Mouse (Mus musculus) midbrain, embryonic 13.5 days (tissue): ENCODE measurements around the gene Zdhhc1. TPM values are rescaled to one million over a fixed set of nuclear protein-coding genes. Genes with fewer than 3 reads are reported as not detected.

Experiments
- ATAC-seq: fragments of 200-750 bp; cut with Nextera tagmentation; 2 replicates; pipeline ENCODE4 v1.8.0; 2017; ENCODE audit warnings: mild to moderate bottlenecking, moderate TSS enrichment, moderate library complexity
- H3K27ac ChIP-seq: fragments of 300-500 bp; sonication (generic); 2 replicates; pipeline ENCODE4 v1.5.1; 2015; ENCODE audit warnings: inconsistent platforms, mild to moderate bottlenecking, moderate library complexity
- H3K27me3 ChIP-seq: fragments of 300-500 bp; sonication (generic); 2 replicates; pipeline ENCODE4 v1.6.1; 2015; ENCODE audit warnings: mild to moderate bottlenecking, inconsistent platforms
- H3K36me3 ChIP-seq: fragments of 300-500 bp; sonication (generic); 2 replicates; pipeline ENCODE4 v1.6.1; 2015; ENCODE audit warnings: mild to moderate bottlenecking, inconsistent platforms
- H3K4me1 ChIP-seq: fragments of 300-500 bp; sonication (generic); replicated peaks from 2 replicates; pipeline ENCODE4 v1.6.1; 2015; ENCODE audit warnings: inconsistent platforms
- H3K4me2 ChIP-seq: fragments of 300-500 bp; sonication (generic); replicated peaks from 2 replicates; pipeline ENCODE4 v1.6.1; 2015; ENCODE audit warnings: moderate library complexity, mild to moderate bottlenecking, inconsistent platforms
- H3K4me3 ChIP-seq: fragments of 300-500 bp; sonication (generic); replicated peaks from 2 replicates; pipeline ENCODE4 v1.5.1; 2015; ENCODE audit warnings: mild to moderate bottlenecking, inconsistent platforms
- H3K9ac ChIP-seq: fragments of 300-500 bp; sonication (generic); replicated peaks from 2 replicates; pipeline ENCODE4 v1.6.1; 2015; ENCODE audit warnings: mild to moderate bottlenecking, inconsistent platforms
- H3K9me3 ChIP-seq: fragments of 300-500 bp; sonication (generic); 2 replicates; pipeline ENCODE4 v1.6.1; 2016; ENCODE audit warnings: mild to moderate bottlenecking, inconsistent platforms
- WGBS: fragments of 180-500 bp; shearing (Covaris S2); methylation state at CpG from one replicate; pipeline ENCODE4 v1.1.7; 2015; 5-methylcytosine and 5-hydroxymethylcytosine counted together
- polyA plus RNA-seq: library from polyadenylated mRNA; unstranded; fragments of >200 nt; fragmentation: Nextera tagmentation; extraction: Ambion mirVana; gene quantifications from 2 replicates; pipeline ENCODE4 v1.2.1, GENCODE M21; 2015

The Zdhhc1 gene
- polyA plus RNA-seq, 1 experiment from 2014 or later = 31.3 TPM

- peaks cover 21% of the 10 kb centered on the region for H3K36me3 ChIP-seq
- WGBS = 93% methylated on average over 27 of the region's 27 CpGs
- H3K4me3 ChIP-seq = no peak overlapping the region
- 0 out of 2 replicates have a peak overlapping the region, but pooled peaks have one; percentile 30 for H3K27ac ChIP-seq
- peaks cover 4% of the 10 kb centered on the region for H3K27me3 ChIP-seq
- H3K9me3 ChIP-seq = no peaks in the 10 kb centered on the region
- no peak for ATAC-seq
- no peak overlapping the region for H3K4me2 ChIP-seq
- peaks cover 67% of the 10 kb centered on the region for H3K4me1 ChIP-seq
- no peak overlapping the region for H3K9ac ChIP-seq
Measured at GRCm38 (mm10) chr8:105468002-105468720, 28.5 kb downstream of the Zdhhc1 start.

DNA sequence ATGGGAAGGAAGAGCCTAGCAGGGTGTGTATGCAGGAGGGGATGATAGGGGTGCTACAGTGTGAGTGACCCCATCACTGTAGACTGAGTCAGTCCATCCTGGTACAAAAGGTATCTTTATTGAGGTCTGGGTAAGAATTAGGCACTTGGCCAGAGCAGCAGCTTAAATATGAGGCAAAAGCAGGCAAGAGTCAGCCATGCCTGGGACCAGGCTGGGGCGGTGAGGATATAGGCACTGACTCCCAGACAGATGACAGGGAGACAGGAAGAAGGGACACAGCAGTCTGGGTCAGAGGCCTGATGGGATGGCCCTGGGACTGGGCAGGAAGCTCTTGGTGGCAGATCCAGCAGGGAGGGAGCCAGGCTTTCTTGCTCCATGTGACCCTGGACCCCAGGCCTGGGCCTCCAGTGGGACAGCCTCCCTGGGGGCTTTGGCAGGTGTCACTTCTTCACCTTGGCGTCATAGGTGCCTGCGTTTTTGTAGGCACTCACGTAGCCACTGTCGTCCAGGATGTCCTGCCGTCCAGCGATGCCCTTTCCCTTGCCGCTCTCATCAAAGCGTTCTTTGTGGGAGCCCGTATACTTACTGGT lies 29.2 kb downstream of the Zdhhc1 start:
- peak overlapping the region; percentile 56; the same call in 1 of the 2 replicates for H3K27ac ChIP-seq
- H3K36me3 ChIP-seq = peaks cover 21% of the 10 kb centered on the region
- H3K9me3 ChIP-seq = no peaks in the 10 kb centered on the region
- ATAC-seq = no peak
- H3K9ac ChIP-seq = no peak overlapping the region
- no peak overlapping the region for H3K4me3 ChIP-seq
- H3K4me2 ChIP-seq = no peak overlapping the region
- 96% methylated on average over 10 of the region's 10 CpGs for WGBS
- peaks cover 61% of the 10 kb centered on the region for H3K4me1 ChIP-seq
- H3K27me3 ChIP-seq = no peaks in the 10 kb centered on the region

DNA sequence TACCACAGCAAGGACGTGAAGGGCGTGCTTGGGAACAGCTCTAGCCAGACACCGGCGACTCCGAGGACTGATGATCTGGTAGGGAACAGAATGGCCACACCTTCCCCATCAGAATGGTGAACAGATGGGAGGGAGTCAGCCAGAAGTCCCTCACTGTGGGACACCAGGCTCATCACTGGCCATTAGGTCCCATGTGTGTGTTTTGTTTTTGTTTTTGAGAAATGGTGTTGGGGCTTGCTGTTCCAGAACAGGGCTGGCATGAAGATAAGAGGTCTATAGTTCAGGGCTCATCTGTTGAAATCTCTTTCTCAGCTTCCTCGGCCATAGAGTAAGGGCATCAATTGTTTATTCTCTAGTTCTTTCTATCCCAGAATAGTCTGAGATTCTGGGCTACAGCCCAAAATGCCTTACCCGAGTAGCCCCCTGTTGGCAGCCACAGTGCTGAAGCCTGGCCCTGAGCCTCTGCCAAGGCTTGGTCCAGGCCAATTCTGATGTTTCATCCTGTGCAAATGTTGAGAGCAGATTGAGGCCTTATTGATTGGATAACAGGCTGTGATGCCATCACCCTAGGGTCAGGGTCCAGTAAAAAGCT lies 29.9 kb downstream of the Zdhhc1 start:
- H3K4me3 ChIP-seq = no peak overlapping the region
- H3K4me1 ChIP-seq = peaks cover 55% of the 10 kb centered on the region
- H3K27ac ChIP-seq = peak overlapping the region; percentile 56; the same call in 1 of the 2 replicates
- H3K9ac ChIP-seq = no peak overlapping the region
- H3K36me3 ChIP-seq = peaks cover 21% of the 10 kb centered on the region
- ATAC-seq = no peak
- H3K27me3 ChIP-seq = no peaks in the 10 kb centered on the region
- no peak overlapping the region for H3K4me2 ChIP-seq
- 84% methylated on average over 7 of the region's 7 CpGs for WGBS
- H3K9me3 ChIP-seq = no peaks in the 10 kb centered on the region

- Histone ChIP-seq H3K4me1 (peaks cover 50% of the 10 kb centered on the region), H3K4me2 (no peak overlapping the region), H3K9ac (no peak overlapping the region), H3K27me3 (no peaks in the 10 kb centered on the region), H3K27ac (peak overlapping the region; percentile 51; the same call in 1 of the 2 replicates), H3K36me3 (peaks cover 21% of the 10 kb centered on the region), H3K4me3 (no peak overlapping the region), H3K9me3 (no peaks in the 10 kb centered on the region)
- WGBS = 86% methylated on average over 6 of the region's 6 CpGs
- no peak for ATAC-seq
Measured at GRCm38 (mm10) chr8:105466246-105466645, 30.5 kb downstream of the Zdhhc1 start.

DNA sequence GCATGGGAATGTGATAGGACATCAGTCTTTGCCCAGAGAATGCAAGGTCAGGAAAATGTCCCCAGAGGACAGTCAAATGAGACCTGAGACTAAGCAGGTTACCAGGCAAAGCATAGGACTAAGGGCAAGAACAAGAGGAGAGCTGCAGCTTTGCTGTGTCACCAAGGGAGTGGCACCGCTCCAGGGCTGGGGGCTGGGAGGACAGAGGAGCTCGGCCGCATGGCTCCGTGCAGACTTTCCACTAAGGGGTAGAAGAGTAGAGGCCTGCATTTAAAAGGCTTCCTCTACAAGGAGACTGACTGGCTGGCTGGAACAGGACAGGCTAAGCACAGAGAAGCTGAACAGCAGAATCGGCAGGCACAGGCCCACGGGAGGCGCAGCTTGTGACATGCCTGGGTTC lies 32.1 kb downstream of the Zdhhc1 start:
- ATAC-seq = no peak
- Histone ChIP-seq H3K4me3 (no peak overlapping the region), H3K36me3 (peaks cover 21% of the 10 kb centered on the region), H3K27me3 (no peaks in the 10 kb centered on the region), H3K9ac (no peak overlapping the region), H3K27ac (no peak overlapping the region), H3K4me2 (no peak overlapping the region), H3K9me3 (no peaks in the 10 kb centered on the region), H3K4me1 (peaks cover 37% of the 10 kb centered on the region)
- 76% methylated on average over 7 of the region's 7 CpGs for WGBS

- 0 out of 2 replicates have a peak, but pooled peaks cover 2% of the 10 kb centered on the region for H3K36me3 ChIP-seq
- ATAC-seq = no peak
- WGBS = 69% methylated on average over 13 of the region's 13 CpGs
- no peak overlapping the region for H3K9ac ChIP-seq
- H3K4me1 ChIP-seq = peaks cover 19% of the 10 kb centered on the region
- no peak overlapping the region for H3K4me2 ChIP-seq
- H3K27me3 ChIP-seq = no peaks in the 10 kb centered on the region
- no peak overlapping the region for H3K4me3 ChIP-seq
- no peak overlapping the region for H3K27ac ChIP-seq
- H3K9me3 ChIP-seq = no peaks in the 10 kb centered on the region
Measured at GRCm38 (mm10) chr8:105461085-105461803, 35.5 kb downstream of the Zdhhc1 start.

DNA sequence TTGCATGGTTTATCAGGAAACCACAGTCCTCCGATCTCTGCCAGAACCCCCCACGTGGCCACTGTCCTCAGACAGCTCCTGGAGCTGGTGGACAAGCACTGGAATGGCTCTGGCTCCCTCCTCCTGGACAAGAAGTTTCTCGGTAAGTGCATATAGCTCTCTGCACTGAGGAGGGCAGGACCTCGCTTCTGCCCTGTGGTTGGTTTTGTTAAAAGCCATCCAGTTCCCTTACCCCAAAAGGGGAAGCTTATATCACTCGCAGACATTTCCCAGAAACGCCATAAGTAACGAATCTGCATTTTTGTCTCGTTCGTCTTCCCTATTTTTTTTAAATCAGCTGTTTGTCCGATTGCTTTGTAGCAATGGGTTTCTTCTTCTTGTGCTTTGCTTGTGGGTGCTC lies 41.5 kb downstream of the Zdhhc1 start:
- H3K4me3 ChIP-seq = no peak overlapping the region
- no peaks in the 10 kb centered on the region for H3K36me3 ChIP-seq
- no peaks in the 10 kb centered on the region for H3K27me3 ChIP-seq
- no peaks in the 10 kb centered on the region for H3K9me3 ChIP-seq
- no peak overlapping the region for H3K4me2 ChIP-seq
- 67% methylated on average over 10 of the region's 10 CpGs for WGBS
- peaks cover 11% of the 10 kb centered on the region; the same call in 1 of the 2 replicates for H3K4me1 ChIP-seq
- H3K9ac ChIP-seq = no peak overlapping the region
- ATAC-seq = no peak
- H3K27ac ChIP-seq = no peak overlapping the region

GRCm38 (mm10) chr8:105454088-105454487 lies 42.6 kb downstream of the Zdhhc1 start:
- H3K36me3 ChIP-seq = no peaks in the 10 kb centered on the region
- no peak overlapping the region for H3K4me3 ChIP-seq
- no peaks in the 10 kb centered on the region for H3K9me3 ChIP-seq
- H3K27me3 ChIP-seq = no peaks in the 10 kb centered on the region
- 72% methylated on average over 5 of the region's 5 CpGs for WGBS
- H3K9ac ChIP-seq = no peak overlapping the region
- ATAC-seq = no peak
- H3K4me2 ChIP-seq = no peak overlapping the region
- H3K4me1 ChIP-seq = peaks cover 11% of the 10 kb centered on the region; the same call in 1 of the 2 replicates
- no peak overlapping the region for H3K27ac ChIP-seq

DNA sequence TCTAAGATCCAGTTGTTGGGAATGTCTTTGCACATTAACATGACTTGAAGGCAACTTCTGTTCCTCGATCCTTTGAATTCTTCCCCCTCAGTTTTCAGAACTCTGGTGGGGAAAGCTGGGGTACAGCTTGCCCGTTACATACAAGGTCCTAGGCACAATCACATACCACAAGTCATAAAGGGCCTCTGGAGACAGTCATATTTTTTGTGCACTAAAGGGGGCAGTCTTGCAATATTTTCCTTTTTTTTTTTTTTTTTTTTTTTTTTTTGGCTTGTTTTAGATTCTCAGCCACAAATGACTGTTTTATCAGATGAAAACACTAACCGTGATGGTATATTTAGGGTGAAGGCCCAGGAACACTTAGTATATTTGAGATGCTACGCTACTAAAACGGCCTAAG lies 43.4 kb downstream of the Zdhhc1 start:
- H3K36me3 ChIP-seq = no peaks in the 10 kb centered on the region
- H3K4me2 ChIP-seq = no peak overlapping the region
- H3K27me3 ChIP-seq = no peaks in the 10 kb centered on the region
- peaks cover 11% of the 10 kb centered on the region; the same call in 1 of the 2 replicates for H3K4me1 ChIP-seq
- ATAC-seq = no peak
- WGBS = 85% methylated on average over 5 of the region's 5 CpGs
- no peak overlapping the region for H3K27ac ChIP-seq
- H3K4me3 ChIP-seq = no peak overlapping the region
- H3K9ac ChIP-seq = no peak overlapping the region
- H3K9me3 ChIP-seq = no peaks in the 10 kb centered on the region

DNA sequence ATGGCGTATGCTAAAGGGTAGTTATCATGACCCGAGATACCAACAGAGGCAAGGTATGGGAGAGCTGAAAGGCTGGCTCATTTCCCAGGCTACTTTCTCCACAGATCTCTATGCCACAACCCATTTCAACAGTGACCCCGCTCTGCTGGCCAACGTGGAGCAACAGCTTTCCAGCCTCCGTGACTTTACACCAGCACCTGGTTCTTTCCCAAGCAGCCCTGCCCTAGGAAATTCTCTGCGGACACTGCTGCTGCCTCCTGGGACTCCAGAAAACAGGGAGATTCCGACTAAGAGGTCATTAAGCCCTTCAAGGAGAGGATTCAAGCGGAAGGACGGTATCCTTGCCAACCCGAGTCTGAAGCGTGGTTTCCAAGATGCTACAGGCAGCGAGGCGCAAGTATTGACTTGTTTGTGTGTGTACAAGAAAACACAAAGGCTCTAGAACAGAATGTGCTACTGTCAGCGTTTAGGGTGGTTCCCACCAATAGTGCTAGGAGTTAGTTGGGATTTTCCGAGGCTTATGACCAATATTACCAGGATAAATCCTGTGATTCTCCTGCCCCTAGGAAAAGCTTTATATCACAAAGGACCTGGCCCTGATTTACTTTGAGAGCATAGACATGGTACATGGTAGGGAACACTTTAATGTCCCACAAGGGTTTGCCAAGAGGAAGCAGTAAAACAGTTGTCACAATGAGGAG lies 44.6 kb downstream of the Zdhhc1 start:
- no peaks in the 10 kb centered on the region for H3K9me3 ChIP-seq
- no peak overlapping the region for H3K4me3 ChIP-seq
- no peaks in the 10 kb centered on the region for H3K27me3 ChIP-seq
- no peak overlapping the region for H3K4me2 ChIP-seq
- H3K9ac ChIP-seq = no peak overlapping the region
- no peak for ATAC-seq
- H3K4me1 ChIP-seq = peaks cover 11% of the 10 kb centered on the region; the same call in 1 of the 2 replicates
- WGBS = 59% methylated on average over 15 of the region's 15 CpGs
- no peak overlapping the region for H3K27ac ChIP-seq
- H3K36me3 ChIP-seq = no peaks in the 10 kb centered on the region

DNA sequence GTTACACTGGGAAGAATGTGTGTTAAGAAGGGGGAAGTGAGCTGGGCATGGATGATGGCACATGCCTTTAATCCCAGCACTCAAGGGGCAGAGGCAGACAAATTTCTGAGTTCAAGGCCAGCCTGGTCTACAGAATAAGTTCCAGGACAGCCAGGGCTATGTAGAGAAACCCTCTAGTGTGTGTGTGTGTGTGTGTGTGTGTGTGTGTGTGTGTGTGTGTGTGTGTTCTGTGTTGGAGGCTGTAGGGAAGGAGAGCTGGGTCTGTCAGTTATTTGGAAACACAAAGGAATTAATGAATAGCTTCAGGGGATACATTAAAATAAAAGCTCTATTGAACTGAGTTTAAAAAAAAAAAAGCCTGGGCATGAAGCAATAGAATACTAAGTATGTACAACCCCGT lies 45.7 kb downstream of the Zdhhc1 start:
- H3K9ac ChIP-seq = no peak overlapping the region
- H3K4me1 ChIP-seq = peaks cover 15% of the 10 kb centered on the region
- 25% methylated on average over 1 of the region's 1 CpGs for WGBS
- H3K36me3 ChIP-seq = no peaks in the 10 kb centered on the region
- no peaks in the 10 kb centered on the region for H3K9me3 ChIP-seq
- H3K4me2 ChIP-seq = no peak overlapping the region
- no peaks in the 10 kb centered on the region for H3K27me3 ChIP-seq
- no peak for ATAC-seq
- no peak overlapping the region for H3K4me3 ChIP-seq
- H3K27ac ChIP-seq = no peak overlapping the region
